Mouse (Mus musculus) kidney, adult 2 months (tissue): ENCODE results near the gene Srsf1.

Source experiments
- CTCF ChIP-seq: fragments of 200-500 bp; conservative IDR thresholded peaks from 2 replicates; pipeline ENCODE4 v1.5.1; 2011; ENCODE audit warnings: low read depth, mild to moderate bottlenecking, control low read depth, low read length, moderate library complexity, mixed read lengths; ENCODE audit not compliant: insufficient read depth, insufficient read length
- POLR2A ChIP-seq: fragments of 200-500 bp; IDR thresholded peaks from one replicate; pipeline ENCODE4 v1.6.1; 2011; ENCODE audit warnings: low read depth, low read length, control low read depth

DNA sequence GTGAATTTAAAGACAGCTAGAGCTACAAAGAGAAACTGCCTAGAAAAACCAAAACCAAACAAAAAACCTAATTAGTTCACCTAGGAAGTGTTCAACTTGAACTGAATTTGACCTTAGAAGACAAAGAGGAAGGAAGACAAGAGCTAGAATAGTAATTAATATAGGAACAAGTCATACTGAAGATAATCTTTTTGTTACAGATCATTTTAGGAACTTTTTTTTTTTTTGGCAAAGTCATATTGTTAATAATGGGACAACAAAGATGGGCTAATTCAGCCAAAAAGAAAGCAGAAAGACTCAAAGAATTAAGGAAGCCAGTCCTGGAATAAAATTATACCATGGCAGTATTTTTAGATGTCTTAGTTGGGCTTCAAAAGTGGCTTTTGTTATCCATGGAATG, 2.9 kb upstream of the Srsf1 start:
- TF ChIP-seq CTCF, result no peak
- no peak for TF ChIP-seq POLR2A
